Mouse (Mus musculus) forebrain, embryonic 15.5 days (tissue): ENCODE measurements at regions not wholly inside any gene's neighbourhood (a gene's known extent, or its start where the extent isn't known, plus 50 kb on each side); places are given as distances from the start of the nearest gene placed in this dataset.

Experiments
- ATAC-seq: fragments of 200-750 bp; cut with Nextera tagmentation; replicated peaks from 2 replicates; pipeline ENCODE4 v1.8.0; 2017; ENCODE audit warnings: mild to moderate bottlenecking, moderate TSS enrichment, moderate library complexity
- H3K27ac ChIP-seq: fragments of 300-500 bp; sonication (generic); replicated peaks from 2 replicates; pipeline ENCODE4 v1.5.1; 2015; ENCODE audit warnings: mild to moderate bottlenecking, inconsistent platforms
- H3K27me3 ChIP-seq: fragments of 300-500 bp; sonication (generic); 2 replicates; pipeline ENCODE4 v1.6.1; 2015; ENCODE audit warnings: inconsistent platforms
- H3K36me3 ChIP-seq: fragments of 300-500 bp; sonication (generic); 2 replicates; pipeline ENCODE4 v1.6.1; 2015; ENCODE audit warnings: mild to moderate bottlenecking, inconsistent platforms
- H3K4me1 ChIP-seq: fragments of 300-500 bp; sonication (generic); 2 replicates; pipeline ENCODE4 v1.6.1; 2015; ENCODE audit warnings: inconsistent platforms
- H3K4me2 ChIP-seq: fragments of 300-500 bp; sonication (generic); replicated peaks from 2 replicates; pipeline ENCODE4 v1.6.1; 2015; ENCODE audit warnings: mild to moderate bottlenecking, inconsistent platforms
- H3K4me3 ChIP-seq: fragments of 300-500 bp; sonication (generic); 2 replicates; pipeline ENCODE4 v1.5.1; 2015; ENCODE audit warnings: mild to moderate bottlenecking, inconsistent platforms
- H3K9ac ChIP-seq: fragments of 300-500 bp; sonication (generic); replicated peaks from 2 replicates; pipeline ENCODE4 v1.6.1; 2015; ENCODE audit warnings: mild to moderate bottlenecking, inconsistent platforms
- H3K9me3 ChIP-seq: fragments of 300-500 bp; sonication (generic); 2 replicates; pipeline ENCODE4 v1.6.1; 2016; ENCODE audit warnings: inconsistent platforms
- WGBS: fragments of 180-500 bp; shearing (Covaris S2); methylation state at CpG from one replicate; pipeline ENCODE4 v1.1.7; 2015; ENCODE audit warnings: mixed read lengths; 5-methylcytosine and 5-hydroxymethylcytosine counted together

DNA sequence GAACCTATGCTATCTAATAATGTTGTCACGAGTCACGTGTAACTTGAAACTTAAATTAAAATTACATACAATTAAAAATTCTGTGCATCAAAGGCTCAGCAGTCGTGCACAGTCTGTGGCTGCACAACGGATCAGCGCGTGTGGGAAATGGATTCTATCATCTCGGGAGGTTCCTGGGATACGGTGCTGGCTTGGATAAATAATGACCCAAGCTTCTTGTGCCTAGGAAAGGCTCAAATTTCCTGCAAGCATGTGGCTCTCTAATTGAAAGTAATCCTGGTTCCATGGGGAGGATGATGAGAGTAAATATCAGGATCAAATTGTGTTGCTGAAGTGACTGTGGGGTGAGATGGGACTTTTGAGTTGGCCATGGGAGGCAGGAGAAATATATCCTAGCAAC, 792.2 kb downstream of the Robo1 start:
- Histone ChIP-seq H3K4me2 (no peak overlapping the region), H3K36me3 (no peaks in the 10 kb centered on the region), H3K4me1 (peaks cover 17% of the 10 kb centered on the region), H3K27ac (no peak overlapping the region), H3K27me3 (no peaks in the 10 kb centered on the region), H3K9me3 (no peaks in the 10 kb centered on the region), H3K4me3 (no peak overlapping the region), H3K9ac (no peak overlapping the region)
- no peak for ATAC-seq
- WGBS = 71% methylated on average over 8 of the region's 8 CpGs

- no peaks in the 10 kb centered on the region for H3K9me3 ChIP-seq
- H3K36me3 ChIP-seq = no peaks in the 10 kb centered on the region
- H3K4me2 ChIP-seq = no peak overlapping the region
- peak; percentile 76; the same call in 1 of the 2 replicates for ATAC-seq
- H3K4me3 ChIP-seq = no peak overlapping the region
- H3K27me3 ChIP-seq = no peaks in the 10 kb centered on the region
- H3K9ac ChIP-seq = no peak overlapping the region
- peaks cover 10% of the 10 kb centered on the region; the same call in 1 of the 2 replicates for H3K4me1 ChIP-seq
- no peak overlapping the region for H3K27ac ChIP-seq
- WGBS = 12% methylated on average over 4 of the region's 4 CpGs
Observed at GRCm38 (mm10) chr16:73098760-73099159, 790.7 kb downstream of the Robo1 start.

DNA sequence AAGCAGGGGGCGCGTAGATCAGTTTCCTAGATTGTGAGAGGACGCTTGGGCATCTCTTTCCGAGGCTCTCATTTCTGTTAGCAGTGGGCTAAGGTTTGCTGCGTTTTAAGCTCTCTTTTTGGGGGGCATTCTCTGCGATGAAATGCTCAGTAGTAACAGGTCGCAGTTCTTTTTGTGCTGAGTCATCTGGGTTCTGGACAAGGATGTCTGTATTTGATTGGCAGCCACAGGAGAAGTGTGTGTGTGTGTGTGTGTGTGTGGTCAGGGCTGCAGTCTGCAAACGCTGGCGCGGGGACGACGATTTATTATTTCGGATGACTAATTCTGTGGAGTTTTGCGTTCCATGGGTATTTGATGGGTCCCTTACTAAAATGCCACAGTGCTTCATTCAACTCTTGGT, 789.1 kb downstream of the Robo1 start:
- 19% methylated on average over 14 of the region's 14 CpGs for WGBS
- ATAC-seq = no peak
- Histone ChIP-seq H3K4me3 (no peak overlapping the region), H3K4me2 (0 out of 2 replicates have a peak overlapping the region, but pooled peaks have one; percentile 19), H3K36me3 (no peaks in the 10 kb centered on the region), H3K4me1 (peaks cover 10% of the 10 kb centered on the region; the same call in 1 of the 2 replicates), H3K9me3 (no peaks in the 10 kb centered on the region), H3K27me3 (no peaks in the 10 kb centered on the region), H3K27ac (no peak overlapping the region), H3K9ac (no peak overlapping the region)

DNA sequence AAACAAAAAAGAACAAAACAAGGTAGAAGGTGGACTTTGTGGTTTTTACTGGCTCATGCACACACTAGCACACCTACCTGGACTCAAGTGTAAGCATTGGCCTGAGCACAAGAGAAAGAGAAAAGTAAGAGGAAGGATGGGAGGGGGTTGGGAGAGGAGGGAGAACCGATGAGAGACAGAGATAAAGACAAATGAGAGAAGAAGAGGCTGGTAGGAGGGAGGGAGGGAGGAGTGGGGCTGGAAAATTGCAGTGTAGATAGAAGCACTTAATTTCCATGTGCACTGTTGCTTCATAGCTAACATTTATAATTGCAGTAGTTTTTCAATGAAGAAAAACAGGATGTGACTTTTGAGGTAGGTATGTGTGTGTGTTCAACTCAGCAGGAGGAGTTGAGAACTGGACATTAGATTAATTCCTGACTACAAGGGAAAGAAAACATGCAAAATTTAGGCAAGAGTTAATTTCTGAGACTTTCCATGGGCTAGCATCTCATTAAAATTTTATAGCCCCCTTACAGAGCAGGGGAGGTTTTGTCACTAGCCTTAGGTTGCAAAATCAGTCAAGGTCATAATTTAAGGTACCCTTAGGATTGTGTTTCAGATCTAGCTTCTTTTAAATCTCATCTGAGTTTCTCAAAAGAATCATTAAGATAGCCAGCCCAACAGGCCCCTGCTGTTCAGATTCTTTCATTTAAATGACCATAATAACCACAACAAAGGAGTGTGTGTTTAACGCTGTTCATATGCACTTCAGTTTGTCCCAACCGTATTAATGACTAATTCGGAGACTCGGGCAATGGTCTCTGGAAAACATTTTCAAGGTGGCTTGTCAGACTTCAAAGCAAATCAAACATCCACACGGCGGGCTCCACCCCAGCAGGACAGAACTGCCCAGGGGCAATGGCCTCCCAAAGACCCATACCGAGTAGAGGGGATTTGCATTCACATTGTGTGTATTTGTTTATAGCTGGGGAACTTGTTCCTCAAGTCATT, 788.3 kb downstream of the Robo1 start:
- no peaks in the 10 kb centered on the region for H3K27me3 ChIP-seq
- no peaks in the 10 kb centered on the region for H3K9me3 ChIP-seq
- no peak overlapping the region for H3K4me2 ChIP-seq
- ATAC-seq = no peak
- H3K4me3 ChIP-seq = no peak overlapping the region
- WGBS = 7% methylated on average over 8 of the region's 8 CpGs
- H3K27ac ChIP-seq = no peak overlapping the region
- no peak overlapping the region for H3K9ac ChIP-seq
- peaks cover 10% of the 10 kb centered on the region; the same call in 1 of the 2 replicates for H3K4me1 ChIP-seq
- H3K36me3 ChIP-seq = no peaks in the 10 kb centered on the region
